Mouse (Mus musculus) erythroid progenitor cell, adult 5-6 weeks (primary cell): ENCODE measurements around the gene Fgf22. TPM values are rescaled to one million over a fixed set of nuclear protein-coding genes. Genes with fewer than 3 reads are reported as not detected.

Experiments used
- ATAC-seq: replicated peaks from 2 replicates; pipeline ENCODE4 v1.8.0; 2016; ENCODE audit warnings: moderate number of reproducible peaks, mild to moderate bottlenecking, moderate TSS enrichment, inconsistent platforms; ENCODE audit not compliant: poor library complexity, low FRiP score, severe bottlenecking
- total RNA-seq, 2 experiments: library from RNA; stranded (forward) in 1 of 2; stranded (reverse) in 1 of 2; fragments of 150-400 nt in 1 of 2; fragments of 186-747, 209-891 nt in 1 of 2; gene quantifications; 2 replicates each; pipeline versions ENCODE4 v1.2.3 to v1.2.4; 2015 to 2017; ENCODE audit warnings: low replicate concordance in 2 of 2

Fgf22 gene
- total RNA-seq, 2 experiments from 2014 or later: not detected

DNA sequence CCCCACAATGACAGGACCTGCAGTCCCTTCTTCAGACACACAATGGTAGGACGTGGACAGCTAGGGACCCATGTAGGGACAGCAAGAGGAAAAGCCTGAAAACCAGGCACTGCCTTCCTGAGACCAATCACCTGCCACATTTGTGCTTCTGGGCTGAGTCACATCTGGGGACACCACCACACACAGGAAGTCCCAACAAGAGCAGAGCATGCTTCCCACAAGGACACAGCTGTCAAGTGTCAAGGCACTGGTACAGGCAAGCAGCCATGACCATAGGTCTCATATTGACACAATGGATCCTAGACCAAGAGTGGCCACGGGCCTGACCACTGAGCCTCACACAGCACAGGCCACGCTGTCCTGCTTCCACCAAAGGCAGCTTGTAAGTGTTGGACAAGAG is 8.0 kb downstream of the Fgf22 start:
- no peak for ATAC-seq

DNA sequence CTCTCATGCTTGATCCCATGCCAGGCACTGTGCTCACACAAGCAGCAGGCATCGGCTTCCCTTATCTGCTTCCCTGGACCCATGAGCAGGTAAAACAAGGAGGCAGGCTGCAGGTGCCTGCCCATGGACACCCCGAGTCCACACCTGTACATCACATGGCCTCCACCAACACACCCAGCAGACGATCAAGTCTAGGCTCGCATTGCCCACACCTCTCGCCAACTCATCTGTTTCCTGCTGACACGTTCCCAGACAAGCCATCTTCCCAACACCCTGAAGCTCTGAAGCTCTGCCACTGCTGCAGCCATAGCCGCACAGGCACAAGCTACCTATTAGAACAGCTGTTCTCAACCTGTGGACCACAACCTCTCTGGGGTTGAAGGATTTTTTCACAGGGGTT is 9.4 kb downstream of the Fgf22 start:
- no peak for ATAC-seq

DNA sequence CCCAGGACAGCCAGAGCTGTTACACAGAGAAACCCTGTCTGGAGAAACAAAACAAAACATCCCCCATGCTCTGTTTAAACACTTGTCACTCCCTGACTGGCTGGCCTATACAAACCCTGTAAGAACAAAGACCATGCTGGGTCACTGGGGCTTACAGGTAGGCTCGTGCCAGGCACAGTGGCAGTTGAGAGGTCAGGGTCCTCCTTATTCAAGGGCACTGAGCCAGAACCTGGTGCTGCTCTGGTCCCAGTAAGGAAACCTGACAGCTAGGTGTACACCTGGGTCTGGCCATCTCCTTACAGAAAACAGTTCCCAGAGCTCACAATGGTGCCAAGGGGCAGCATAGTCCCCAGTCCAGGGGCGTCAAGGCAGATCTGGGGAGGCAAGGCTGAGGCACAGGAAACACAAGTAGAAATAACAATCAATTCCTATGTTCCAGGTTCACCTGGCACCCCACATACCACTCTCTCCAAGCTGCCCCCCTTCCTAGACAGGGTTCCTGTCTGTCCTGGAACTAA is 10.4 kb downstream of the Fgf22 start:
- no peak for ATAC-seq

DNA sequence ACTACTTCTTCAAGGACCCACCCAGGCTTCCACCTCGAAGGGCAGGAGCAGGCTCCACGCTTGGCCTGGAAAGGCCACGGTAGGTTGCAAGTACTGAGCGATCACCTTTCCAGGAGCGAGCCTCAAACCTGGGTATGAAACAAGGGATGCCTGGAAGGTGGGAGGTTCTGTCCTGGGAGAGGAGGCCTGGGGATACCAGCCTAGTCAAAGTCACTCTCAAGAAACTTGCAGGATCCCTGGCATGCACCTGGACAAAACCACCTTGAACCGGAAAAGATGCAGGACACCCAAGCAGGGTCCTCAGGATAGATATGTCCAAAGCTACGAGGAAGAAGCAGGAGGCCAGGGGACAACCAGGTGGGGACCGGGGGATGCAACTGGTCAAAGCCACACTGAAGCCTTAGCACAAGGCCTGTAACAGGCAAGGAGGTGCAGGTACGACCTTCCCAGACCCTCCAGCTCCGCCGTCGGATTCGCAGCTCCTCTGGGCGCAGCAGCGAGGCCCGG is 11.2 kb downstream of the Fgf22 start:
- no peak for ATAC-seq

DNA sequence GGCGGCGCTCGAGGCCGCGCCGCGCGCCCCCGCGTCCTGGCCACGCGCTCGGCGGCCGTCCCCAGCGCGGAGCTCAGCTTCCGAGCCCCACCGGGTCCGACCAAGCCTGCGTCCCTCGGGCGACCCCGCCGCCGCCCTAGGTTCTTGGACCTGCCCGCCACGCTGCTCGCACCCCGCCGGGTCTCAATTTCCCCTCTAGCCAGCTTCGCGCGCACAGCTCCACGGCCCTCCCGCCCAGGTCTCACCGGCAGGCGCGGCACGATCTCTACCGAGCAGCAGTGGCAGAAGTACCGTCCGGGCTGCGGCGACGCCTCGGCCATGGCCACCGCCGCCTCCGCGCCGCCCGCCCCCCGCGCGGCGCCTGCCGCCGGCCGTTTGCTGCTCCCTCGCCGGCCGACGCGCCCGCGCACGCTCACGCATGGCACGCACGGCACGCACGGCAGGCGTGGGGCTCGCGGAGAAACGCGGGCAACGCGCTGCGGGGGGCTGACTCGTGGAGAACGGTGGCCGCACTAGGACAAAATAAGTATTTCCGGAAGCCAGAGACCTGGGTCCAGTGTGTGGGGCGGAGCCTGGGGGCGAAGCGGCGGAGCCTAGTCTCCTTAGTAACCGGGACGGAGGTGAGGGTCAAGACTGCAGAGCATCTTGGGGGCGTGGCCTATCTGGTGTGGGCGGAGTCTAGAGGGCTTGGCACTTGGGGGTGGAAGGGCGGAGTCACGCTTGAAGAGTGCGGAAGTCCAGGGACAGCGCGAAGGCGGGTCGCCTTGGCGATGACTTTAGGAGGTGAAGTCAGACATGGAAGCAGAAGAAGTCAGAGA is 11.8 kb downstream of the Fgf22 start, which contains the start of gene Rnf126:
Rnf126 (minus strand) TSS at position 445 of the 818 bp plus-strand sequence.
- peak; percentile 84 for ATAC-seq

DNA sequence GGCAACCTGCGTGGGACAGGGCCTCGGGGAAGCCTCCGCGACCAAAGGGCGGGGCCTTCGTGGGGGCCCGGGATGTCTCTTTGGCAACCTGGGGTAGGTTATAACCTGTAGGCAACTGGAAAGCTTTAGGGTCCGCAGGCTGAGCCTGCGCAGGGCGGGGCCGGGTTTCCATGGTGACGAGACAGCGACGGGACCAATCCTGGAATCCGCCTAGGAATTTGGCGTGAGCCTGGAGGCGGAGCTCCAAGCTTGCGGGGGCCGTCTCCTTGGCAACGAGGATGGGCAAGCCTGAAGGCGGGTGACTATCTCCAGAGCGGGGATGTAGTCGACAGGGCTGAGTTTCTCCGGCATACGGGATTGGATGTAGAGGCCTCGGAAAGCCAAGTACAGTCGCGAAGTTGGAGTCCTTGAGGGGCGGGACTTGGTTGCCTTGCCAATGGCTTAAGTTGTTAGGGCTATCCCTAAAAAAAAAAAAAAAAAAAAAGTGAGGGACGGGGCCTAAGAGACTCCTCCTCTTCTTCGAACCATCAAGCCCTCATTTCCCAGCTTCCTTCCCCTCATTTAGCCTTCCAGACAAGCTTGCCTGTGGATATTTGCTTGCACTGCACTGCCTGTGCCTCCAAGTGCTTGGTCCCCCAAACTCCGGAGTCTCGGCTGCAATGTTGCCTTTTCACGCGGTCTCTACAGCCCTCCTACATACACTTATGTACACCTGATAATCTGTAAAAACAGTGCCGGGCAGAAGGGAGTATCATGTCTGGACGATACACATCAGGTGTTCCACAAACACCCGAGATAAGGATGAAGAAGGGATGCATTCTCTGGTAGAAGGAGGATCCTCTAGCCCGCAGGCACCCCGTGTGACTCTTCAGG is 12.7 kb downstream of the Fgf22 start:
- peak; percentile 67 for ATAC-seq

DNA sequence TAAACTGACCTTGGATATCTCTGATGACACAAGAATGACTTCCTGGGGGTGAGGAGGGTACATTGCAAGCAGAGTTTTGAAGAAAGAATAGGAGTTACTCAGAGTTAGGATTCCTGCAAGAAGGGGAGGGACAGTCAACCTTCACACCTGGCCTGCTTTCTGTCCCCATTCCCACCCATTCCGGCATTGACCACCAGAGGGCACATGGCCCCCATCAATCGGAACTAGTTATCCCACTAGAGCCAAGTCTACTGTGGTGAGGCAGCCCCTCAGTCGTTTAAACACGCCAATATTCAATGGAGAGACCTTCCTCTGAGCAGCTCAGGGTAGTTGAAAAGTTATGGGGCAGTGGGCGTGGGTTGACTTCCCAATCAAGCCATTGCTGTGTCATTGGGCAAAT is 13.5 kb downstream of the Fgf22 start:
- ATAC-seq: no peak

DNA sequence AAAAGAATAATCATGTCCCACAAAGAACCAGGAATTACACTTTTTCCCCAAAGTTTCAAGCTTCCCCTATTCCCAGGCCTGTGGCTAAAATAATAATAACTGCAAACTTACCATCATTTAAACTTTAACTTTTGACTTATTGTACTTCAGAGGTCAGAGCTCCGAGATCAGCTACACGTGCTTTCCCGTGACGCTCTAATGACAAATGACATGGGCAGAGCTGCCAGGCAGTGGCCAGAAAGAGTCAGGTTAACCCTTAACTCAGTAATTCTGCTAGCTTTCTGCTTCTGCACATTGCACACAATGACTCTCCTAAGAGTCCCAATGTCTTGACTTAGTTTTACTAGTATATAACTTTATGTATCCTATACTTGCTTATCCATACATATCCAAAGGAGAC is 14.5 kb downstream of the Fgf22 start:
- ATAC-seq: no peak

DNA sequence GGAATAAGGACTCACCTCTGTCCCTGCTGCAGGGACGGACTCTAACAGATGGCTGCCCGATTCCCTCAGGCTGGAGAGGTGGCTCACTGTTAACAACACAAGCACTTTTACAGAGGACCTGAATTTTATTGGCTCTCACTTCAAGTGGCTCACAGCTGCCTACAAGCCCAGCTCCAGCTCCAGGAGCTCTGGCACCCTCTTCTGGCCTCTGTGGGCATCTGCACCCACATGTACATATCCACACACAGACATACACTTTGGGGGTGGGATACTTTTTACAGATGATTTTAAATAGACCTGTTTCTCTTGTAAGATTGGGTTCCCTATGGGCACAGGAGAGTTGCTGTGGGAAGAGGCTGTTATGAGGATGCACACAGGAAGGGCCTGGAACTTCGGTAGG is 17.4 kb downstream of the Fgf22 start:
- ATAC-seq: no peak

DNA sequence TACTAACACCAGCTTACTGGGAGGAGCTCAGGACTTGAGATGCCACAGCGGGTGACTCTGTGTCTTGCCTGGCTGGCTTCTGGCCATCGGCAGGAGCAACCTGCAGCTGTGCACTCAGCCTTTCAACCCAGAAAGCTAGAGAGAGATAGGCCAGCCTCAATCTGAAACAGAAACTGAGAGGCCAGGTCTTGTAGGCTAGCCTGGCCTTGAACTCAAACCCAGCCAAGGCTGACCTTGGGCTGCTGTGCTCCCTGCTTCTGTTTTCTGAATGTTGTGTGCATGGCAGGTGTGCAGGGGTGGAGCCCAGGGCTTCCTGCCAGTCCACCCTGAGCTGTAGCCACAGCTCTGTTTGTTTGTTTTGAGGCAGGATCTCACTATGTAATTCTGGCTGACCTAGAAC is 18.3 kb downstream of the Fgf22 start:
- no peak for ATAC-seq

DNA sequence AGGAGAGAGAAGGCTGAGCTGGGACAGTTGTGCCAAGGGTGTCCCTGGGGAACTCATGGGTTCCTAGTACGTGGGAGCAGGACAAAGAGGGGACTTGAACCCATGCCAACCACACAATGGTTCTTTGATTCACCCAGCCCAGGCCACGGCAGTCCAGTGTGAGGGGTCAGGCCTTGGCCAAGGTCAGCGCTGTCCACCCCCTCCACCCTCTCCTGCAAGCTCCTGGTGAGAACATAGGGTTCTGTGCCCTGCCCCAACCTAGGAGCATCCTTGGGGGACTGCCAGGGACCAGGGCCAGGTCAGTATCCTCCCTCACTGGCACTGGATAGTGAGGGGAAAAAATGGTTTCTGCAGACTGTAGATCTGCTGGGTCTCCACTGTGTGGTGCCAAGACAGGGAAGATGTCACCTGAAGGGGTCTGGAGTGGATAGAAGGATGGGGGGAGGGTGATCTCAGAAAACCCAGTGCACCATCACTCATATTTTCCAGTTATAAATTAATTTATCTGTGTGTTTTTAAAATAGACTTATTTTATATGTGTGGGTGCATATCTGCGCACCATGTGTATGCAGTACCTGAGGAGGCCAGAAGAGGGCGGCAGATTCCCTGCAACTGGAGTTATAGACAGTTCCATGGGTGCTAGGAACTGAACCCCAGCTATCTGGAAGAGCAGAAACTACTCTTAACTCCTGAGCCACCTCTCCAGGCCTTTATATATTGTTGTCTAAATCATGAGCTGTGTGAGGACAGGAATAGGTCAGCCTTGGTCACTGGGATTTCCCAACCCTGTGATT is 19.8 kb downstream of the Fgf22 start:
- ATAC-seq: no peak

DNA sequence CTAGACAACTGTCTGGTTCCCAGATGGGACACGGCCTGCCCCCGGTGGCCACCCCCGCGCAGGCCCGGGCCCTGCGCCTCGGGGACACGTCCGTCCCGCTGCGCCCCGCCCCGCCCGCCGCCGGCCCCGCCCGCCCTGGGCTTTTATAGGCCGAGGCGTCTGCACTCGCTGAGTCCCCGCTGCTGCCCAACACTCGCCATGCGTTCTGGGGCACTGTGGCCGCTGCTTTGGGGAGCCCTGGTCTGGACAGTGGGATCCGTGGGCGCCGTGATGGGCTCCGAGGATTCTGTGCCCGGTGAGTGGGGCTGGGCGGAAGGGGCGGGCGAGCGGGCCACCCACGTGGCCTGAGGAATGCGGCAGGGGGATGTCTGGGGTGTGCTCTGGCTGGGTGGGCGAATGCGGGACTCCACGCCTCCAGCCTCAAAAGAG is 22.2 kb downstream of the Fgf22 start, which contains the start of gene Fstl3:
Fstl3 (plus strand) TSS at position 170 of the 429 bp plus-strand sequence.
- no peak for ATAC-seq

DNA sequence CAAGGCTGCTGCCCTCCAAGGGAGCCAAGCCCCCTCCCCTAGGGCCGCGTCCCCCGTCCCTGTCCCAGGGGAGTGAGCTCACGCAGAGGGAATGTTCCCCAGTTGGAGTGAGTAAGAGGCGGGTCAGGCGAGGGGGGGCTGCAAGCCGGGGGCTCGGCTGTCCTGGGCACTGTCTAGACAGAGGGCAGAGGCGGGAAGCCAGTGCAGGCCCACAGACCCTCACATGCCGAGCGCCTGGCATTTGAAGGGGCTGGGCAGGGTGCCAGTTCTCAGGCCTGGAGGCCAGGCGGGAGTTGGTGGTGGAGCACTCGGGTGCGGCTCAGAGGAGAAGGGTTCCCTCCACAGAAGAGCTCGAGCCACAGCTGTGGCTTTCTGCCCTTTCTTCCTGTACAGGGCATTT is 23.1 kb downstream of the Fgf22 start:
- ATAC-seq: no peak

DNA sequence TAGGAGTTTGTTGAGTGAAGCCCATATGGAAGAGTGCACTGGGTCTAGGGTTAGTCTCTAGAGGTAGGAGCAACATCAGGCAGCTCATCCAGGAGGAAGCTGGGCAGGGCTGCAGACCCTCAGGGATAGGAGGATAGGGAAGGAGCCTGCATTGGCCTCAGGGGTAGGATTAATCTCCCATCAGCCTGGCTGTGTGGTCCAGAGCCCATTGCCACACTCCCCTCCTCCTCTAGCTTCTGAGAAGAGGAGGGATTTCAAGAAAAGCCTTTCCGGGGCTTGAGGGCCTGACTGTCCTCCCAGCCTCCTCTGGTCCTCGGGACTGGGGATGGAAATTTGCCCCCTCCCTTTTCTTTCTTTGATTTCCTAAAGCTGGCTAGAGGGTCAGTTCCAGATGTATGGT is 24.3 kb downstream of the Fgf22 start:
- no peak for ATAC-seq

DNA sequence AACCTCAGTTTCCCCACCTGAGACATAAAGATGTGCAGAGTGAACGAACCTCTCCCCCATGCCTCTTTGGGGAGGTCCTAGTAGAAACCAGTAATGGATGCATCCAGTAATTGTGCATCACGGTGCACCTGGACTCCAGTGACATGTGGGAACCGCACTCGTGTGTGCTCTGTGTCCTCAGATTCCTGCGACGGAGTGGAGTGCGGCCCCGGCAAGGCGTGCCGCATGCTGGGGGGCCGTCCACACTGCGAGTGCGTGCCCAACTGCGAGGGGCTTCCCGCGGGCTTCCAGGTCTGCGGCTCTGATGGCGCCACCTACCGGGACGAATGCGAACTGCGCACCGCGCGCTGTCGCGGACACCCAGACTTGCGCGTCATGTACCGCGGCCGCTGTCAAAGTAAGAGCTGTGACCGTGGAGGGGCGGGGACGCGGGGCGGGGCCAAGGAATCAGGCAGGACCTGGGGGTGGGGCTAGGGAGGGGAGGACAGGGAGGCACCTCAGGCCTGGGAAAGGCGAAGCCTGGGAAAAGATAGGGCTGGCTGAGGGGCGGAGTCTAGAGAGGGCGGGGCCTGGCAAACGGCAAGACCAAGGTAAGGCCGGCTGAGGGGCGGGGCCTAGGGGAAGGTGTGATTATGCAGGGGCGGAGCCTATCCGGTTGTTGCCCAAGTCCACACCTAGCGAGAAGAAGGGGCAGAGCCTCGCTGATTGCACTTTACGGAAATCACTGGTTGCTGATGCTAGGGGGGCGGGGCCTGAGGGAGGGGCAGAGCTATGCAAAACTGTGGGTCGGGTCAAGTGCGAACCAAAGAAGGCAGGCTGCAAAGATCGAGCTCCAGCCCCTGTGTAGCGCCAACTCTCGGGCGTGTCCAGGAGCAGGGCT is 25.1 kb downstream of the Fgf22 start:
- ATAC-seq: peak; percentile 78

DNA sequence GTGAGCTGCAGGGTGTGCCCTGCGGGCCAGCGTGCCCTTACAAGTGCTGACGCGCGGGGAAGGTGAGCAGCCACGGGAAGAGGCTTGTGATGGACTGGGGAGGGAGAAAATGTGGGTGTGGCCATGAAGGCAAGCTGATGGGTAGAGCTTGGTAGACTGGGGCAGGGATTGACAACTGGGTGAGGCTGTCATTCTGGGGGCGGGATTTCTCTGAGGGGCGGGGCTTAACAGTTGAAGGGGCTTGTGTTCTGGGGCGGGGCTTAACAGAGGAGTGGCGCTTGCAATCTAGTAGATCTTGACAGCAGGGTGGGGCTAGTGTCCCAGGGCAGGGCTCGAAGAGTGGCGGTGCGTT is 25.8 kb downstream of the Fgf22 start:
- no peak; the same call in 1 of the 2 replicates for ATAC-seq

DNA sequence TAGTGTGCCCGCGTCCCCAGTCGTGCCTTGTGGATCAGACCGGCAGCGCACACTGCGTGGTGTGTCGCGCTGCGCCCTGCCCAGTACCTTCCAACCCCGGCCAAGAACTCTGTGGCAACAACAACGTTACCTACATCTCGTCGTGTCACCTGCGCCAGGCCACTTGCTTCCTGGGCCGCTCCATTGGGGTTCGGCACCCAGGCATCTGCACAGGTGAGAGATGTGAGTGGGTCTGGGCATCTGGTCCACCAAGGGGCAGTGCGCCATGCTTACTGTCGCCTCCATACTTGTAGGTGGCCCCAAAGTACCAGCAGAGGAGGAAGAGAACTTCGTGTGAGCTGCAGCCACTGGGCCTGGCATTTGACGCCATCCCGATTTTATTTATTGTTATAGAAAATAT is 26.3 kb downstream of the Fgf22 start:
- ATAC-seq: no peak

DNA sequence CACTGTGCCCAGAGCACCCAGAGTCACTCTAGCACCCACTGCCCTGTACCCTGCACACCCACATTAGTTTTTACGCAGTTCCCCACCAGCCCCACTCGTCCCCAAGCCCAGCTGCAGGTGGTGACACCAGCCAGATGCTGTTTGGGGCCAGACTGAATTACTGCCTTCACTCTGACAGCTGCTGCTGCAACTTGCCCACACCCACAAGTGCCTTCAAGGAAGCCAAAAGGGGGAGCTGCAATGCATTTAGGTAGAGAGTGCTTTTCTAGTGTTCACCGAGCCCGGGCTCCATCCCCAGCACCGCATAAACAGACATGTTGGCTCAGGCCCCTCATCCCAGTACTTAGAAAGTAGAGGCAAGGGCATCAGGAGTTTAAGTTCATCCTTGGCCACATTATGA is 27.1 kb downstream of the Fgf22 start:
- ATAC-seq: no peak

DNA sequence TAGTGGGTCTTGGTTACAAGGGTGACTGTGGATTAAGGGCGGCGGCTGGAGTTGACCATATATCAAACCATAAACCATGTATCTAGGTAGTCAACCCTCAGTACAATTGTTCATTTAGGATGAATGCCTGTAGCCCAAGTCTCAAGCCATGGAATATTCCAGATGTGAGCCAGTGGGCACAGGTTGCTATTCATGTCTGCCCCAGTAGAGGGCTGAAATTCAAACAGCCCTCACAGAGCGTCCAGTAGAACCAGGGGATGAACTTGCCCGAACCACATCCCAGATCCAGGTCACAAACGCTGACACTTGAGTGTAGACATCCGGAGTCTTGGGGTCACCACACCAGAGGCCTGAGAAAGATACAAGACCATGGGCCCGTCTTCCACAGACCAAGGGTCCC is 28.2 kb downstream of the Fgf22 start:
- no peak for ATAC-seq
